Mouse (Mus musculus) forebrain, embryonic 11.5 days (tissue): ENCODE measurements at regions not wholly inside any gene's neighbourhood (a gene's known extent, or its start where the extent isn't known, plus 50 kb on each side); places are given as distances from the start of the nearest gene placed in this dataset.

Experiments used
- ATAC-seq: fragments of 200-750 bp; cut with Nextera tagmentation; replicated peaks from 2 replicates; pipeline ENCODE4 v1.8.0; 2017; ENCODE audit warnings: moderate TSS enrichment; ENCODE audit not compliant: low FRiP score
- DNase-seq: peaks from one replicate; pipeline ENCODE4 v3.0.0-alpha.2; 2017; ENCODE audit warnings: low spot score
- H3K27ac ChIP-seq: fragments of 300-500 bp; sonication (generic); 2 replicates; pipeline ENCODE4 v1.5.1; 2014; ENCODE audit warnings: low read depth, low read length
- H3K27me3 ChIP-seq: fragments of 300-500 bp; sonication (generic); 2 replicates; pipeline ENCODE4 v1.6.1; 2014; ENCODE audit warnings: mild to moderate bottlenecking, low read length, mixed read lengths; ENCODE audit not compliant: control insufficient read depth, insufficient read depth
- H3K36me3 ChIP-seq: fragments of 300-500 bp; sonication (generic); 2 replicates; pipeline ENCODE4 v1.6.1; 2014; ENCODE audit warnings: mild to moderate bottlenecking, low read length, moderate library complexity, mixed read lengths; ENCODE audit not compliant: control insufficient read depth, insufficient read depth
- H3K4me1 ChIP-seq: fragments of 300-500 bp; sonication (generic); replicated peaks from 2 replicates; pipeline ENCODE4 v1.6.1; 2014; ENCODE audit warnings: low read length, mixed read lengths; ENCODE audit not compliant: control insufficient read depth, insufficient read depth
- H3K4me2 ChIP-seq: fragments of 300-500 bp; sonication (generic); 2 replicates; pipeline ENCODE4 v1.6.1; 2014; ENCODE audit warnings: low read depth, mild to moderate bottlenecking, low read length, moderate library complexity, mixed read lengths; ENCODE audit not compliant: severe bottlenecking
- H3K4me3 ChIP-seq: fragments of 300-500 bp; sonication (generic); 2 replicates; pipeline ENCODE4 v1.5.1; 2014; ENCODE audit warnings: low read depth, low read length
- H3K9ac ChIP-seq: fragments of 300-500 bp; sonication (generic); 2 replicates; pipeline ENCODE4 v1.6.1; 2014; ENCODE audit warnings: low read length
- H3K9me3 ChIP-seq: fragments of 300-500 bp; sonication (generic); 2 replicates; pipeline ENCODE4 v1.6.1; 2016; ENCODE audit warnings: low read length, mixed read lengths; ENCODE audit not compliant: control insufficient read depth
- WGBS: fragments of 180-500 bp; shearing (Covaris S2); extraction: QIAGEN DNeasy Blood & Tissue Kit; methylation state at CpG from one replicate; pipeline ENCODE4 v1.1.7; 2014; 5-methylcytosine and 5-hydroxymethylcytosine counted together

GRCm38 (mm10) chr5:126266929-126267609 is 735.5 kb downstream of the Tmem132b start:
- no peak overlapping the region for H3K27ac ChIP-seq
- no peak overlapping the region for H3K4me3 ChIP-seq
- no peak overlapping the region for H3K9ac ChIP-seq
- ATAC-seq (no peak), DNase-seq (no peak)
- WGBS: 85% methylated on average over 2 of the region's 2 CpGs
- H3K4me1 ChIP-seq: no peaks in the 10 kb centered on the region
- H3K4me2 ChIP-seq: no peak overlapping the region
- no peaks in the 10 kb centered on the region for H3K36me3 ChIP-seq
- no peaks in the 10 kb centered on the region for H3K9me3 ChIP-seq
- no peaks in the 10 kb centered on the region for H3K27me3 ChIP-seq

GRCm38 (mm10) chr5:126268592-126268991 is 737.0 kb downstream of the Tmem132b start:
- WGBS: 83% methylated on average over 4 of the region's 4 CpGs
- no peaks in the 10 kb centered on the region for H3K9me3 ChIP-seq
- H3K27ac ChIP-seq: no peak overlapping the region
- H3K4me3 ChIP-seq: no peak overlapping the region
- no peaks in the 10 kb centered on the region for H3K4me1 ChIP-seq
- no peak overlapping the region for H3K4me2 ChIP-seq
- DNase-seq (no peak), ATAC-seq (no peak)
- no peaks in the 10 kb centered on the region for H3K36me3 ChIP-seq
- H3K9ac ChIP-seq: no peak overlapping the region
- H3K27me3 ChIP-seq: no peaks in the 10 kb centered on the region

DNA sequence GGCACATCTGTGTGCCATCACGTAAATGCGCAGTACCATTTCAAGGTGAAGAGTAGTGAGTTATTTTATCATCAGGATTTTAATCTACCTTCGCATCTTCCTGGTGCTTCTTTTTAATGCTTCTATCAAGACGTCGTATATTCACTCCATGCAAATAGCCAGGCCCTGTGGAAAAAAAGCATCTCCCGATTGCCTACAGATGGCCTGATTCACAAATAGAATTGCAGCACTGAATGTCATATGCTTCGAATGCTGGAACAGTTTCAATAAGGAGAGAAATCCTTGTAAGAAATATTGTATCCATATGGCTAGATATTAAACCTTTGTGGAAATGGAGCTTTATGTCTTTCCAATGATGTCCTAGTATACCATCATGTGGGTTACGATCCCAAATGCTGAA is 742.7 kb downstream of the Tmem132b start:
- Histone ChIP-seq H3K4me1 (no peaks in the 10 kb centered on the region), H3K9ac (no peak overlapping the region), H3K36me3 (no peaks in the 10 kb centered on the region), H3K4me3 (no peak overlapping the region), H3K27ac (no peak overlapping the region), H3K27me3 (no peaks in the 10 kb centered on the region), H3K4me2 (no peak overlapping the region), H3K9me3 (no peaks in the 10 kb centered on the region)
- DNase-seq: no peak
- ATAC-seq: no peak
- WGBS: 96% methylated on average over 8 of the region's 8 CpGs

- Histone ChIP-seq H3K27me3 (no peaks in the 10 kb centered on the region), H3K9me3 (no peaks in the 10 kb centered on the region), H3K9ac (no peak overlapping the region), H3K36me3 (no peaks in the 10 kb centered on the region), H3K27ac (no peak overlapping the region), H3K4me3 (no peak overlapping the region), H3K4me2 (no peak overlapping the region), H3K4me1 (peaks cover 7% of the 10 kb centered on the region; the same call in 1 of the 2 replicates)
- WGBS: 17% methylated on average over 10 of the region's 10 CpGs
- no peak for ATAC-seq
- no peak for DNase-seq
Observed at GRCm38 (mm10) chr5:126281057-126281728, 749.6 kb downstream of the Tmem132b start.

DNA sequence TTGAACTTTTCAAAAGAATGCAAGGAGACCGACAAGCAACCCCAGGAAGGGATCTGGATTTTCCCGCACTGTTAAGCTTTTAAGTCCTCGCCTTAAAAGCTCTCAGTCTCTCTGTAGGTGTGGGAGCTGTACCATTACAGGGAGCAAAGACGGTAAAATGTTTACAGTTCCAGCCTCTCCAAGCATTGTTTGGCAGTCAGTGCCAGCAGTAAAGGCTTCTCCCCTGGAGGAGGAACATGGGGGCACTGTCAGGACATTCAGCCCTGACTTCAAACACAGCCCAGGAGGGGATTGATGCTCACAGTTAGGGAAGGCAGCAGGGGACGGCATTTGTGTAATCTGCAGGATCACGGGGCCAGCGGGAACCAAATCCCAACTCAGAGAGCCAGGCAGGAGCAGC is 750.2 kb downstream of the Tmem132b start:
- H3K27me3 ChIP-seq: no peaks in the 10 kb centered on the region
- H3K4me2 ChIP-seq: no peak overlapping the region
- DNase-seq (no peak), ATAC-seq (no peak)
- H3K9ac ChIP-seq: no peak overlapping the region
- 4% methylated on average over 7 of the region's 7 CpGs for WGBS
- no peaks in the 10 kb centered on the region for H3K36me3 ChIP-seq
- H3K4me3 ChIP-seq: no peak overlapping the region
- peaks cover 7% of the 10 kb centered on the region; the same call in 1 of the 2 replicates for H3K4me1 ChIP-seq
- H3K9me3 ChIP-seq: no peaks in the 10 kb centered on the region
- H3K27ac ChIP-seq: no peak overlapping the region

GRCm38 (mm10) chr5:126324847-126325246 is 793.3 kb downstream of the Tmem132b start:
- H3K9me3 ChIP-seq: no peaks in the 10 kb centered on the region
- no peaks in the 10 kb centered on the region for H3K36me3 ChIP-seq
- no peak overlapping the region for H3K27ac ChIP-seq
- 69% methylated on average over 6 of the region's 6 CpGs for WGBS
- H3K4me1 ChIP-seq: no peaks in the 10 kb centered on the region
- H3K9ac ChIP-seq: no peak overlapping the region
- H3K27me3 ChIP-seq: no peaks in the 10 kb centered on the region
- DNase-seq (peak; percentile 67), ATAC-seq (peak; percentile 63; the same call in 1 of the 2 replicates)
- no peak overlapping the region for H3K4me2 ChIP-seq
- H3K4me3 ChIP-seq: no peak overlapping the region

- H3K4me3 ChIP-seq: no peak overlapping the region
- H3K27ac ChIP-seq: no peak overlapping the region
- no peaks in the 10 kb centered on the region for H3K9me3 ChIP-seq
- no peak overlapping the region for H3K4me2 ChIP-seq
- H3K36me3 ChIP-seq: no peaks in the 10 kb centered on the region
- H3K4me1 ChIP-seq: peaks cover 2% of the 10 kb centered on the region; the same call in 1 of the 2 replicates
- 43% methylated on average over 3 of the region's 3 CpGs for WGBS
- H3K9ac ChIP-seq: no peak overlapping the region
- ATAC-seq: no peak
- H3K27me3 ChIP-seq: no peaks in the 10 kb centered on the region
- no peak for DNase-seq
Observed at GRCm38 (mm10) chr5:126328276-126328675, 796.7 kb downstream of the Tmem132b start.

DNA sequence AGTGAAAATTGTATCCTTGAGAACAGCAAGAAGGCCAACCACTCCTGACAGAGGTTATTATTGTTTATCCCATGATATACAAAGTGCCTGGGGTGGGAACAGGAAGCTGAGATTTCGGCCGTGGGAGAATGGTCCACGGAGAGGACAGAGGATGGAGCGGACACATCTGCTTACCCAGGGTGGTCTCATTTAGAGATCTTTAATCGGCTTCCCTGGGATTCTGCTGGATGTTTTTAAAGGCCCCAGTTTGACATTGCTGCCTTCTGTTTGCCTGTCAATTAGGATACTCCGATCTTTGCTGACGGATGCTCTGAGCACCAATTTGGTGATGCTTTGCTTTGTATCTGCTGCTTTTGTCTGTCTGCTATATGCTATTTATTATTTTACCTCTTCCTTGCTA is 803.5 kb downstream of the Tmem132b start:
- Histone ChIP-seq H3K4me2 (no peak overlapping the region), H3K4me1 (peaks cover 9% of the 10 kb centered on the region), H3K4me3 (no peak overlapping the region), H3K9me3 (no peaks in the 10 kb centered on the region), H3K36me3 (no peaks in the 10 kb centered on the region), H3K9ac (no peak overlapping the region), H3K27me3 (no peaks in the 10 kb centered on the region), H3K27ac (peak overlapping the region; percentile 61)
- DNase-seq: no peak
- 15% methylated on average over 7 of the region's 7 CpGs for WGBS
- no peak for ATAC-seq
